Mouse (Mus musculus): Measurements from ENCODE around the gene Tspan2.

The Tspan2 gene

DNA sequence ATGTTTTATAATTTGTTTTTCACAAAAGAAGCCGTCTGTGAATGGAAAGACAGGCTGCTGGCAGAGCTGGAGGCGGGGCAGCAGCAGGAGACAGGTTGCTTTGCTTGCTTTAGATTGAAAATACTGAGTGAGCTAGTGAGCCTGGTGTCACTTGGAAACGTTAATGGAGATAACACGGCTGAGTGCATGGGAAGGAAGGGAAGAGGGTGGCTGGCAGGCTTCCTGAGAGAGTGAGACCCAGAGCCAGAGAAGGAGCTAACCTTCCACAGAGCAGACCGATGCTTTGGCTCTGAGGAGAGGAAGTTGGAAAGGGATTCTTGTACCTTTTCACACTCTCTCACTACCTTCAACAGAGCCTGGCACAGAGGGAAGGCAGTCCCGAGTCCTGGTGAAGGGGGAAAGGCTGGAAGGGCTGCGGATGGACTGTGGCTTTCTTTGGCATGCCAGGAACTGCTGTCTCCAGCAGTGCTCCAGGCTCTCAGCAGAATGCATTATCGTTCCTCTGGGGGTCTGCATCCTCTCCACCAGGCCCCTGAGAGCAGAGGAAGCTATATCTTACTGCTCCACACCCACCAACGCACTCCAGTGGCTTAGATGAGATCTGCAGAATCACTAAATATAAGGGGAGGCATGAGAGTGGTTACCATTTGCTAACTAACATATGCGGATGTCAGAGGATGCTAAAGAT lies 29.5 kb downstream of the Tspan2 start:
- DNase-seq (ENCODE audit: low read depth in 1 of 2, low spot score in 2 of 2) = no peak

DNA sequence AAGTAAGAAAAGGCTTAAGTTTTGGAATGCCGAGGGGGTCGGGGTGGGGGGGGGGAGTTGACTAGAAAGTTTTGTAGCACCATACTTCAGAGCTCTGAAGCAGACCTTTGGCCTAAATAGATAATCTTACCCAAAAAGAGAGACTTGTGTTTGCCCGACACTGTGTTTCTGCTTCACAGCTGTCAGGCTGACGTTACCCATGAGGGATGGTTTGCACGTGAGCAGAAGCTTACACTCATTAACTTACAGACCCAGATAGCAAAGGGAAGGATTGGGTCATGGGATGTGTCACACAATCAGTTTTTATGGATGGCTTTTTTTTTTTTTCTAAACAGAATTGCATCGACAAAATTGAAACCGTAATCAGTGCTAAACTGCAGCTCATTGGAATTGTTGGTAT lies 30.5 kb downstream of the Tspan2 start:
- no peak for DNase-seq (ENCODE audit: low read depth in 1 of 2, low spot score in 2 of 2)

DNA sequence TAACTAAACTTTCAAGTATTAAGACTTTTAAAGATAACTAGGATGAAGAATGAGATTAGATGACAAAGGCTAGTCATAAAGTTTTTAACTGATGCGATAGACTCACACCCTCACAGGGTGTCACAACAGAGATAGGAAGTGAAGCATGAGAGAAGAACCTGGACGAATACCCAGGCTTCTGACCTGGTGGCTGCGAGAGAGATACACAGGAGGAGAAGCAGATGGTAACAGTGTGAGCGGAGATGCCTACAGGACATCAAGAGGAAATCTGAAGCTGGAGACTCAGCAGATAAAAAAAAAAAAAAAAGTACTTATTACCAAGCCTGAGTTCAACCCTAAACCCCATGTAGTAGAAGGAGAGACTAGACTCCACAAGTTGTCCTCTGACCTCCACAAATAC lies 38.7 kb downstream of the Tspan2 start:
- no peak for DNase-seq (ENCODE audit: low read depth in 1 of 2, low spot score in 2 of 2)

DNA sequence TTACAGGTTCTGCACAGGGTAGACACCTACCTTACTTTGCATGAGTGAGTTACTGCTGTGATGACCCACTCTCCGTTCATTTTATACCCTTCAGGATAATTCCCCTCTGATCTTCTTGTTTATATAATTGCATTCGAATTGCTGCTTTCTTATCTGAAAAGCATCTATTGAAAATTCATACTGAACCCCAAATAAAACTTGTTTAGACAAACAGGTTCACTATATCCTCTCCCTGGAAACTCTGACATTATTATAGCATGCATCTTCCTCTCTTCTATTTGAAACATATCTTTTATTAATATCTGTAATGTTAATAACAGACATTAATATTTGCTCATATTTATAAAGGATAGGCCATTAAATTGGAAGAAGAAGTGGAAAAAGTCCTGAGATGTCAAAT lies 48.3 kb downstream of the Tspan2 start, which contains the start of gene Tshb:
TSS of gene Tshb (minus strand) at position 101 of the 400 bp plus-strand sequence.
- DNase-seq (ENCODE audit: low read depth in 1 of 2, low spot score in 2 of 2) = no peak

DNA sequence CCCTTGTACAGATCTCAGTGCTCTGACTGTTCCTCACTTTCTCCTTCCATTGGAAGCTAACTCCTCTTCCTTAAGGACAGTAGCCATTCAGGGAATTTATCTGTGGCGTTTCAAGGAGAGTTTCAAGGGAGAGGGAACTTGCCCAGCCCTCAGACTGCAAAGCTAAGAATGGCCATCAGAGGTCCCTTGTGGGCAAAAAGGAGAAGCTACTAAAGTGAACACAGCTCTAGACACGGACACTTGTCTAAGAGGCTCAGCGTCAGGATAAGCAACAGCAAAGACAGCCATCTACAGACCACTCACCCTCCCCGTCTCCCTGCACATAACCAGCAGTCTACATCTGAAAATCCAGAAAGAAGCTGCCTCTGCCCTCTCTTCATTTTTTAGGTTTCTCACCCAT lies 53.0 kb downstream of the Tspan2 start:
- no peak for DNase-seq (ENCODE audit: low read depth in 1 of 2, low spot score in 2 of 2)

DNA sequence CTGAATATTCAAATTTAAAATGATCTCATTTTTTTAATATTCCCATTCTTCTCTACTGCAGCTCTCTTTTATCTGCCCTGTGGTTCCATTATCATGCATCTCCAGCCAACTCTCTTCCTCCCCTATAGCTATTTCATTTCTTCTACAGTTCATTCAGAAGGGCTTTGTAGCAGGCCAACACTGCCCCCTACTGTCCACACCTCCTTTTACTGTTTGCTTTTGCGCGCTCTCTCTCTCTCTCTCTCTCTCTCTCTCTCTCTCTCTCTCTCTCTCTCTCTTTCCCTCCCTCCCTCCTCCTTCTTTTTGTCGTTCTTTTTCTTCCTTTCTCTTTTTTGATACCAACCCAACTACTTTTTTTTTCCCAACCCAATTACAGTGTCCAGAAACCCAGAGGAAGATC lies 69.6 kb downstream of the Tspan2 start:
- peak; percentile 2 to 19 for DNase-seq (ENCODE audit: low read depth in 1 of 2, low spot score in 2 of 2)

DNA sequence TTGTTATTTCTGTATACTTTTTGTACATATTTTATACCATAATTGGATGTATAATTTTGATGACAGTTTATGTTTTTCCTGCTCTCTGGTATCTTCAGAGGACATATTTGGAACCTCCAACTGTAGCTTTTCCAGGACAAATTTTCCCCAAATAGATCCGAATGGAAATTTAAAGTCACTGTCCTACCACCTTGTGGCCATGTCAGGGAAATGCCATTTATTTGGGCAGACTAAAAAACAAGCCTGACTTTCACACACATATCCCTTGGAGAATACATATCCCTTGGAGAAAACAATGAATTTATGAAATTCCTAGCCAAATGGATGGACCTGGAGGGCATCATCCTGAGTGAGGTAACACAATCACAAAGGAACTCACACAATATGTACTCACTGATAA lies 108.1 kb downstream of the Tspan2 start:
- no peak for DNase-seq (ENCODE audit: low read depth in 1 of 2, low spot score in 2 of 2)

DNA sequence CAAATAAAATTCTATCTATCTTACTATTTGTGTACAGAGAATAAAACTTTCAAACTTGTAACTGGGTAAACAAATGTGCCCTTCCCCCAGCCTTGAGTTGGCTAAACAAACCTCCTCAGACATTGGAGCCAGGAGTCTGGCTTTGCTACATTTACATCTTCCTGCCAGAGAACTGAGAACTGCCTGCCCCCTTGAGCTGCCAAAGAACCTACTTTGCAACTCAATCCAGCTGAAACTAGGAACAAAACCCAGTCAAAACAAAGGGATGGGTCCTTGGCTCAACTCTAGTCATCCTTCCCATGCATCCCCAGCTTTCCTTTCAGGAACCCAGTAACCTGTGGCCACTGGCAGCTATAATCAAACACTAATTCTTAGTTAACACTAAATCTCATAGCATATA lies 114.3 kb downstream of the Tspan2 start:
- DNase-seq (ENCODE audit: low read depth in 1 of 2, low spot score in 2 of 2) = no peak
